Mouse (Mus musculus): ENCODE measurements around the gene Rela.

DNA sequence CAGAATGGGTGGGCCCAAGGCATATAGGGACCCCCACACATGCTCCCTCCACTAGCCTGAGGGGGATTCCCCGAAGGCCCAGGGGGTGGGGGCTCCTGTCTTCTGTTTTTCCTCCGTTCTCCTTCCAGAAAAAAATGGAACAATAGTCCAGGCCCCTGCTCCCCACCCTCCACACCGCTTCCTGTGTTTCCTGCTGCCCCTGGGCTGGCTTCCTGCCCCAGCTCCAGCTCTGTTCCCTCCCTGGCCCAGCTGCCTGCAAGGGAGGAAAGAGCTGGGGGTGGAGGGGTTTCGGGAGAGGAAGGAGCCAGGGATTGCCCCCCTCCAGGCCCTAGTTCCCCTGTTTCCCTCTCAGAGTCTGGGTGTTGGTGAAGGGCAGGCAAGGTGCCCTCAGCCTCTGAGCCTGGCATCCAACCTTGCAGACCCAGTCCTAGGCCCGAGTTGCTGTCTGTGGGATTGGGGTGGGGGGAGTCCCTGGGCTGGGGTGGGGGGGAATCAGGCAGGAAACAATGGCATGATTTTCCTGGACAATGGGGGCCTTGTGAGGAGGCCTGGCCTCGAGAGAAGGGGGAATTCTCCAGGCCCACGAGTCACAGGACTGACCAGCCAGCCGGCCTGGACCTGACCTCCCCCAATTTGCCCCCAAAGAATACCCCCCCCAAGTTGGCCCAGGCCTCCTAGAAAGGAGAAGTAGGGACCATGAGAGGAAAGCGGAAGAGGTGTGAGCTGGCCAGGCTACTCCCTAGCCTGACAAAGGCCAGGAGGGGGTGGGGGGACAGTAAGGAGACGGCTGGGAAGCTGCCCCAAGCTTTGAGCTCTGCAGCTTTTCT is 55.0 kb downstream of the Rela start:
- no peak for TF ChIP-seq CTCF (IDR thresholded peaks at IDR 0.05; ENCODE audit: low read depth)
- no peak for TF ChIP-seq EP300 (IDR thresholded peaks at IDR 0.05; ENCODE audit: low read depth)

Data from liver, postnatal 0 days (tissue).